Mouse (Mus musculus) liver, adult 2 months (tissue): ENCODE measurements around the gene Pus7l. TPM values are rescaled to one million over a fixed set of nuclear protein-coding genes. Genes with fewer than 3 reads are reported as not detected.

ENCODE experiments used
- DNase-seq: peaks from one replicate; pipeline ENCODE4 v3.0.0-alpha.2; 2011; ENCODE audit warnings: low read depth, low spot score; ENCODE audit errors: extremely low read depth
- H3K27ac ChIP-seq: fragments of 200-500 bp; replicated peaks from 2 replicates; pipeline ENCODE4 v1.5.1; 2012; ENCODE audit warnings: low read depth, mild to moderate bottlenecking, control low read depth, inconsistent platforms, low read length; ENCODE audit not compliant: insufficient read depth
- H3K27me3 ChIP-seq: fragments of 200-500 bp; 2 replicates; pipeline ENCODE4 v1.6.1; 2012; ENCODE audit warnings: mild to moderate bottlenecking, moderate library complexity, low read length, inconsistent platforms; ENCODE audit not compliant: control insufficient read depth, insufficient read depth
- H3K36me3 ChIP-seq: fragments of 200-500 bp; 2 replicates; pipeline ENCODE4 v1.6.1; 2012; ENCODE audit warnings: low read length, inconsistent platforms; ENCODE audit not compliant: control insufficient read depth, insufficient read depth
- H3K4me1 ChIP-seq: fragments of 200-500 bp; 2 replicates; pipeline ENCODE4 v1.6.1; 2011; ENCODE audit warnings: low read length; ENCODE audit not compliant: control insufficient read depth, insufficient read depth
- H3K4me3 ChIP-seq: fragments of 200-500 bp; 2 replicates; pipeline ENCODE4 v1.5.1; 2011; ENCODE audit warnings: low read depth, mild to moderate bottlenecking, control low read depth, low read length, moderate library complexity; ENCODE audit not compliant: insufficient read depth
- H3K79me2 ChIP-seq: fragments of 200-500 bp; 2 replicates; pipeline ENCODE4 v1.6.1; 2012; ENCODE audit warnings: inconsistent platforms, mild to moderate bottlenecking, low read length, moderate library complexity; ENCODE audit not compliant: control insufficient read depth, insufficient read depth
- H3K9ac ChIP-seq: fragments of 200-500 bp; 2 replicates; pipeline ENCODE4 v1.6.1; 2012; ENCODE audit warnings: low read depth, mild to moderate bottlenecking, control low read depth, inconsistent platforms, low read length
- CTCF ChIP-seq: fragments of 200-500 bp; IDR thresholded peaks from 2 replicates; pipeline ENCODE4 v1.5.1; 2011; ENCODE audit warnings: low read depth, low read length, control low read depth
- POLR2A ChIP-seq: fragments of 200-500 bp; IDR thresholded peaks from 2 replicates; pipeline ENCODE4 v1.6.1; 2011; ENCODE audit warnings: low read length, control low read depth; ENCODE audit not compliant: insufficient read depth; ENCODE audit errors: extremely low read depth
- WGBS: fragments of 180-500 bp; shearing (Covaris S2); methylation state at CpG from one replicate; pipeline ENCODE4 v1.1.7; 2018; 5-methylcytosine and 5-hydroxymethylcytosine counted together
- polyA plus RNA-seq: library from polyadenylated mRNA; depleted of rRNA; stranded (reverse); fragments of >200 nt; gene quantifications from 2 replicates; pipeline ENCODE4 v1.2.3, GENCODE M21; 2012
- total RNA-seq: library from RNA; depleted of rRNA; stranded (reverse); fragments of >200 nt; gene quantifications from 2 replicates; pipeline ENCODE4 v1.2.3, GENCODE M21; 2014

The Pus7l gene
- total and polyA plus RNA-seq, 2 experiments: 0.92 to 1.5 TPM

- peaks cover 7% of the 10 kb centered on the region; the same call in 1 of the 2 replicates for H3K79me2 ChIP-seq
- no peak overlapping the region for H3K27ac ChIP-seq
- peaks cover 46% of the 10 kb centered on the region for H3K36me3 ChIP-seq
- WGBS: 84% methylated on average over 4 of the region's 4 CpGs
- no peak overlapping the region for H3K4me3 ChIP-seq
- TF ChIP-seq CTCF (peak; percentile 36; the same call in 1 of the 2 replicates), POLR2A (no peak)
- no peaks in the 10 kb centered on the region for H3K27me3 ChIP-seq
- H3K4me1 ChIP-seq: peaks cover 5% of the 10 kb centered on the region; the same call in 1 of the 2 replicates
- DNase-seq: no peak
- H3K9ac ChIP-seq: no peak overlapping the region
These were observed 41.4 kb upstream of the Pus7l start for GRCm38 (mm10) chr15:94584738-94585137.

- WGBS: 90% methylated on average over 10 of the region's 10 CpGs
- H3K4me1 ChIP-seq: peaks cover 5% of the 10 kb centered on the region; the same call in 1 of the 2 replicates
- no peak for TF ChIP-seq CTCF
- TF ChIP-seq POLR2A: no peak
- DNase-seq: no peak
- peaks cover 54% of the 10 kb centered on the region for H3K36me3 ChIP-seq
- H3K27ac ChIP-seq: no peak overlapping the region
- H3K9ac ChIP-seq: no peak overlapping the region
- H3K4me3 ChIP-seq: no peak overlapping the region
- no peaks in the 10 kb centered on the region for H3K79me2 ChIP-seq
- H3K27me3 ChIP-seq: no peaks in the 10 kb centered on the region
These were observed 39.8 kb upstream of the Pus7l start for GRCm38 (mm10) chr15:94583153-94583552.

- WGBS: 21% methylated on average over 7 of the region's 7 CpGs
- Histone ChIP-seq H3K9ac (no peak overlapping the region), H3K27ac (peak overlapping the region; percentile 47), H3K36me3 (peaks cover 55% of the 10 kb centered on the region), H3K27me3 (no peaks in the 10 kb centered on the region), H3K79me2 (no peaks in the 10 kb centered on the region), H3K4me3 (no peak overlapping the region), H3K4me1 (peaks cover 5% of the 10 kb centered on the region; the same call in 1 of the 2 replicates)
- DNase-seq: peak; percentile 88
- TF ChIP-seq CTCF (no peak), POLR2A (no peak)
These were observed 38.8 kb upstream of the Pus7l start for GRCm38 (mm10) chr15:94582000-94582593.

GRCm38 (mm10) chr15:94574566-94575268 is 31.4 kb upstream of the Pus7l start:
- Histone ChIP-seq H3K4me1 (no peaks in the 10 kb centered on the region), H3K36me3 (peaks cover 9% of the 10 kb centered on the region), H3K27me3 (no peaks in the 10 kb centered on the region), H3K79me2 (no peaks in the 10 kb centered on the region), H3K27ac (no peak overlapping the region), H3K4me3 (no peak overlapping the region), H3K9ac (no peak overlapping the region)
- DNase-seq: no peak
- WGBS: 63% methylated on average over 4 of the region's 4 CpGs
- TF ChIP-seq POLR2A: no peak

- no peaks in the 10 kb centered on the region; the same call in 1 of the 2 replicates for H3K36me3 ChIP-seq
- no peaks in the 10 kb centered on the region for H3K79me2 ChIP-seq
- TF ChIP-seq POLR2A (no peak), CTCF (no peak)
- H3K27ac ChIP-seq: no peak overlapping the region
- no peak for DNase-seq
- no peaks in the 10 kb centered on the region for H3K27me3 ChIP-seq
- no peak overlapping the region for H3K4me3 ChIP-seq
- peaks cover 3% of the 10 kb centered on the region; the same call in 1 of the 2 replicates for H3K4me1 ChIP-seq
- 81% methylated on average over 8 of the region's 8 CpGs for WGBS
- no peak overlapping the region for H3K9ac ChIP-seq
These were observed 29.4 kb upstream of the Pus7l start for GRCm38 (mm10) chr15:94572746-94573145.

GRCm38 (mm10) chr15:94571501-94571900 is 28.2 kb upstream of the Pus7l start:
- TF ChIP-seq POLR2A (no peak), CTCF (no peak)
- peaks cover 1% of the 10 kb centered on the region; the same call in 1 of the 2 replicates for H3K36me3 ChIP-seq
- H3K4me1 ChIP-seq: peaks cover 3% of the 10 kb centered on the region; the same call in 1 of the 2 replicates
- H3K27me3 ChIP-seq: no peaks in the 10 kb centered on the region
- H3K79me2 ChIP-seq: no peaks in the 10 kb centered on the region
- no peak overlapping the region for H3K4me3 ChIP-seq
- peak; percentile 27 for DNase-seq
- H3K27ac ChIP-seq: no peak overlapping the region
- H3K9ac ChIP-seq: no peak overlapping the region
- 69% methylated on average over 4 of the region's 4 CpGs for WGBS
